Mouse (Mus musculus): Measurements from ENCODE around the gene Gdf15. TPM values are rescaled to one million over a fixed set of nuclear protein-coding genes. Genes with fewer than 3 reads are reported as not detected.
A peak's percentile ranks its signal among the peaks of the same experiment; 100 is the strongest.

Gene Gdf15
- polyA plus RNA-seq, 1 experiment from 2014 or later = 1.0 TPM

DNA sequence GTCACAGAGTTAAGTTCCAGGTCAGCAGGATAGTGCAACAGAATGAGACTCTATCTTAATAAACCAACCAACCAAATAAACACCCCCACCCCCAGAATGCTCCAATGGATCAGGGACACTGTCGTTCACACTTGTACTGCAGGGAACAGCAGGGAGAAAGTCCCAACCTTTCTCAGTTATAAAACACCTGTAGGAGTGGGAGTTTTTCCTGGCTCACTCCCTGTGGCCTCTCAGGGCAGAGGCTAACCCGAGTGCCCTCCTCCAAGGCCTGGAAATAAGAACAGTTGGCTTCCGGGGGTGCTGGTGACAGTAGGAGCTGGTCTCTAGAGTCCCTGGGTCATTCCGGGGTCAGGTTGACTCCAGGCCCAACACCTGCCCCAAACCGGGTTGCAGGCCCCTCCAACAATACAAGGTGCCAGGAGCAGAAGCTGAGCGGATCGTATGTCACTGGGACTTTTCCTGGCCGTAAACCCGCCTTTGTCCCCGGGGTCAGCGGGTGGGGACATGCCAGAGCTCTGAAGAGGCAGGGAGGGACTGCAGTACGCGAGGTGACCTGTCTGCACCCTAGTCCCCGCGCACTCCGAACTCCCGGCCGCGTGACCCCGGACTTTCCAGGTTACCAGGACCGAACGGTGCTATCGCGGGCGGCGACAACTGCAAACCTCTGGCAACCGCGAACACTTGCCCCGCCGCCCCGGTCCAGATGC lies 26.8 kb upstream of the Gdf15 start:
- peaks cover 27% of the 10 kb centered on the region for H3K4me1 ChIP-seq (ENCODE audit: insufficient read depth, low read length)
- H3K4me3 ChIP-seq (ENCODE audit: low read length) = peak overlapping the region; percentile 69
- peaks cover 15% of the 10 kb centered on the region for H3K36me3 ChIP-seq (ENCODE audit: insufficient read depth, low read length)
- H3K27ac ChIP-seq (ENCODE audit: low read length) = peak overlapping the region; percentile 84
- ATAC-seq (ENCODE audit: low FRiP score, low TSS enrichment) = peak; percentile 33
- peak overlapping the region; percentile 98 for H3K4me2 ChIP-seq (replicated peaks; ENCODE audit: low read depth, low read length)
- no peaks in the 10 kb centered on the region for H3K9me3 ChIP-seq (ENCODE audit: low read length)
- H3K27me3 ChIP-seq (ENCODE audit: insufficient read depth, low read length) = no peaks in the 10 kb centered on the region
- peak overlapping the region; percentile 80 for H3K9ac ChIP-seq (replicated peaks; ENCODE audit: low read length)
- WGBS = under 1% methylated on average over 31 of the region's 31 CpGs

- H3K4me1 ChIP-seq (ENCODE audit: insufficient read depth, low read length) = peaks cover 25% of the 10 kb centered on the region
- WGBS = 94% methylated on average over 2 of the region's 2 CpGs
- no peak for ATAC-seq (ENCODE audit: low FRiP score, low TSS enrichment)
- no peaks in the 10 kb centered on the region for H3K27me3 ChIP-seq (ENCODE audit: insufficient read depth, low read length)
- no peak overlapping the region for H3K27ac ChIP-seq (ENCODE audit: low read length)
- no peaks in the 10 kb centered on the region for H3K9me3 ChIP-seq (ENCODE audit: low read length)
- peak overlapping the region; percentile 69; the same call in 1 of the 2 replicates for H3K4me3 ChIP-seq (ENCODE audit: low read length)
- peak overlapping the region; percentile 98 for H3K4me2 ChIP-seq (replicated peaks; ENCODE audit: low read depth, low read length)
- H3K36me3 ChIP-seq (ENCODE audit: insufficient read depth, low read length) = peaks cover 19% of the 10 kb centered on the region
- H3K9ac ChIP-seq (replicated peaks; ENCODE audit: low read length) = peak overlapping the region; percentile 44
These were observed 25.5 kb upstream of the Gdf15 start for GRCm38 (mm10) chr8:70657739-70658138.

GRCm38 (mm10) chr8:70657214-70657613 lies 25.0 kb upstream of the Gdf15 start:
- H3K4me2 ChIP-seq (replicated peaks; ENCODE audit: low read depth, low read length) = no peak overlapping the region
- H3K9ac ChIP-seq (replicated peaks; ENCODE audit: low read length) = no peak overlapping the region
- 94% methylated on average over 3 of the region's 3 CpGs for WGBS
- peaks cover 25% of the 10 kb centered on the region for H3K4me1 ChIP-seq (ENCODE audit: insufficient read depth, low read length)
- ATAC-seq (ENCODE audit: low FRiP score, low TSS enrichment) = no peak
- peaks cover 23% of the 10 kb centered on the region for H3K36me3 ChIP-seq (ENCODE audit: insufficient read depth, low read length)
- no peaks in the 10 kb centered on the region for H3K9me3 ChIP-seq (ENCODE audit: low read length)
- no peaks in the 10 kb centered on the region for H3K27me3 ChIP-seq (ENCODE audit: insufficient read depth, low read length)
- H3K27ac ChIP-seq (ENCODE audit: low read length) = no peak overlapping the region
- H3K4me3 ChIP-seq (ENCODE audit: low read length) = no peak overlapping the region

DNA sequence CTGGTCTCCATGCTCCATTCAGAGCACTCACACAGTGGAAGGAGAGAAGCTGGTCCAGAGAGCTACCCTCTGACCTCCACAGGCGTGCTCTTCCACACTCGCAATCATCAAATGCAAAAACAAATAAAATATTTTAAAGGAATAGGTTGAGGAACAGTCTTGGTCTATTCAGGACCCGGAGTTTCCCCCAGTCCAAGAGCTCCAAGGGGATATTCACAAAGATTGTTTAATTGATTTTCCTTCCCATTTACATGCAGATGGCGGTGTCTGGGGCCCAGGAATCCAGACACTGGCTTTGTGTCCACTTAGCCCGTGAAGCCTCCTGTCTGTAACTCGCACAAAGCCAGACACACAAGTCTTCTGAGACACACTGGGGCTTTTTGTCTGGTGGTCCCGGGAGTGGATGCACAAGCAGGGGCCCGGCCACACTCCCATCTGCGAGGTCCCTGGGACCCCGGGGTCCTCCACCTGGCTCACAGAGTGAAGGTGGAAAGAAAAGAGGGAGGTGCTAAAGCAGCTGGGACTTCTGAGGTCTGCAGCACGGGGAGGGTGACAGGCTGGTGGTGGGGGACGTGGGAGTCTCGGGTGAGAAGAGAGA lies 24.0 kb upstream of the Gdf15 start:
- peaks cover 30% of the 10 kb centered on the region for H3K36me3 ChIP-seq (ENCODE audit: insufficient read depth, low read length)
- no peak overlapping the region for H3K4me2 ChIP-seq (replicated peaks; ENCODE audit: low read depth, low read length)
- ATAC-seq (ENCODE audit: low FRiP score, low TSS enrichment) = no peak
- H3K27ac ChIP-seq (ENCODE audit: low read length) = no peak overlapping the region
- no peaks in the 10 kb centered on the region for H3K9me3 ChIP-seq (ENCODE audit: low read length)
- no peak overlapping the region for H3K4me3 ChIP-seq (ENCODE audit: low read length)
- H3K4me1 ChIP-seq (ENCODE audit: insufficient read depth, low read length) = peaks cover 25% of the 10 kb centered on the region
- no peaks in the 10 kb centered on the region for H3K27me3 ChIP-seq (ENCODE audit: insufficient read depth, low read length)
- 67% methylated on average over 13 of the region's 13 CpGs for WGBS
- H3K9ac ChIP-seq (replicated peaks; ENCODE audit: low read length) = peak overlapping the region; percentile 32; the same call in 1 of the 2 replicates

DNA sequence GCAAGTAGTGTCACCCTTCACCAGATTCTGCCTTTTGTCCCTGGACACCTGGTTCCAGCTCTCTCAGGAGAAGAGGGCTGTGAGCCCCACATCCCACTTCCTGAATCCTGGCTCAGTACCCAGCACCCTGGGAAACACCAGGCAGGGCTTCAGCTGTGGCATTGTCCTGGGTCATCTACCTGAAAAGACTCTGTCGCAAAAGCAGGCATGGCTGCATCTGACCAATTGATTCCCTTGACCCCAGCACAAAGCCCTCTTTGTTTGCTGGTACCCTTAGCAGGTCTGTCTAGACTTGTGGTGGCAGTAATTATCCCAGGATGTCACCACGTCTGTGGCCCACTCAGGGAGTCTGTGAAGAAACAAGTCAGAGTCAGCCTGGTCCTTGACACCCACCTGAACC lies 23.2 kb upstream of the Gdf15 start:
- peaks cover 23% of the 10 kb centered on the region for H3K4me1 ChIP-seq (ENCODE audit: insufficient read depth, low read length)
- 59% methylated on average over 2 of the region's 2 CpGs for WGBS
- no peak overlapping the region for H3K27ac ChIP-seq (ENCODE audit: low read length)
- H3K36me3 ChIP-seq (ENCODE audit: insufficient read depth, low read length) = peaks cover 36% of the 10 kb centered on the region
- H3K9ac ChIP-seq (replicated peaks; ENCODE audit: low read length) = no peak overlapping the region
- no peak overlapping the region for H3K4me2 ChIP-seq (replicated peaks; ENCODE audit: low read depth, low read length)
- H3K4me3 ChIP-seq (ENCODE audit: low read length) = no peak overlapping the region
- ATAC-seq (ENCODE audit: low FRiP score, low TSS enrichment) = no peak
- H3K27me3 ChIP-seq (ENCODE audit: insufficient read depth, low read length) = no peaks in the 10 kb centered on the region
- H3K9me3 ChIP-seq (ENCODE audit: low read length) = no peaks in the 10 kb centered on the region

GRCm38 (mm10) chr8:70654121-70654520 lies 21.9 kb upstream of the Gdf15 start:
- no peak overlapping the region for H3K9ac ChIP-seq (replicated peaks; ENCODE audit: low read length)
- H3K9me3 ChIP-seq (ENCODE audit: low read length) = no peaks in the 10 kb centered on the region
- H3K4me2 ChIP-seq (replicated peaks; ENCODE audit: low read depth, low read length) = no peak overlapping the region
- H3K27ac ChIP-seq (ENCODE audit: low read length) = no peak overlapping the region
- 53% methylated on average over 1 of the region's 1 CpGs for WGBS
- H3K27me3 ChIP-seq (ENCODE audit: insufficient read depth, low read length) = no peaks in the 10 kb centered on the region
- H3K4me3 ChIP-seq (ENCODE audit: low read length) = no peak overlapping the region
- H3K36me3 ChIP-seq (ENCODE audit: insufficient read depth, low read length) = peaks cover 45% of the 10 kb centered on the region
- ATAC-seq (ENCODE audit: low FRiP score, low TSS enrichment) = no peak
- H3K4me1 ChIP-seq (ENCODE audit: insufficient read depth, low read length) = peaks cover 28% of the 10 kb centered on the region

DNA sequence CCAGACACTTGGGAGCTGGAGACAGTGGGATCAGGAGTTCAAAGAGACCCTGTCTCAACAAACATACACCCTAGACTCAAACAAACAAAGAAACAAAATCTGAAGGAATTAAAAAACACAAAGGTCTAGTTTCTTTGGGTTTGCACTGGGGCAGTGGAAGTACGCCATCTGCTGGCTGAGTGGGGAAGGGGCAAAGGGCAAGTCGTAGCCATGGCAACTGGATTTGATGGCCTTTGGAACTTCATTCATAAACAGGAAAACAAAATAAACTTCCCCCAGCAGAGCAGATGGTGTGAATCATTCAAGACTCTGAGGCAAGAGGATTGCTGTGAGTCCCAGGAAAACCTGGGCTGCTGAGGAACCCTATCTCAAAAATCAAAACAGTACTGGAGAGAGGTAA lies 21.0 kb upstream of the Gdf15 start:
- peaks cover 46% of the 10 kb centered on the region for H3K36me3 ChIP-seq (ENCODE audit: insufficient read depth, low read length)
- H3K4me1 ChIP-seq (ENCODE audit: insufficient read depth, low read length) = peaks cover 26% of the 10 kb centered on the region
- no peaks in the 10 kb centered on the region for H3K9me3 ChIP-seq (ENCODE audit: low read length)
- no peak overlapping the region for H3K9ac ChIP-seq (replicated peaks; ENCODE audit: low read length)
- WGBS = 63% methylated on average over 2 of the region's 2 CpGs
- no peaks in the 10 kb centered on the region for H3K27me3 ChIP-seq (ENCODE audit: insufficient read depth, low read length)
- no peak for ATAC-seq (ENCODE audit: low FRiP score, low TSS enrichment)
- H3K27ac ChIP-seq (ENCODE audit: low read length) = no peak overlapping the region
- no peak overlapping the region for H3K4me3 ChIP-seq (ENCODE audit: low read length)
- no peak overlapping the region for H3K4me2 ChIP-seq (replicated peaks; ENCODE audit: low read depth, low read length)

DNA sequence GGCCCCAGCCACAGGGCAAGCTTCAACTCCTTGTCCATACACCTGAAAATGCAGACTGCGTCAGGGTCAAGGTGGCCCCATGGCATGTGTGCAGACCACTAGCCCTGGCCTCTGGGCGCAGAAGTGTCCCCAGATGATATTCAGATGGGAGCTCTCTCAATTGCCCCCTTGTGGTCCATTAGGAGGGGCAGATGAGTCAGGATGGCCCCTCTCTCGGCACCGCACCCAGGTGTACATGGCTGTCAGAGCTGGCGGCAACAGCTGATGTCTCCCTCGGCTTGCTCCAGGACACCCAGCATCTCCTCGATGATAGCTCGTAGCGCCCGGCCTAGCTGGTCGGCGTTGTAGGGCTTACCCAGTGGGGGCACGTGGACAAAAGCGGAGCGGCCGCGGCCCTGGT lies 18.1 kb upstream of the Gdf15 start:
- ATAC-seq (ENCODE audit: low FRiP score, low TSS enrichment) = no peak
- Histone ChIP-seq H3K9me3 (ENCODE audit: low read length) (no peaks in the 10 kb centered on the region), H3K4me3 (ENCODE audit: low read length) (no peak overlapping the region), H3K4me1 (ENCODE audit: insufficient read depth, low read length) (peaks cover 43% of the 10 kb centered on the region), H3K9ac (replicated peaks; ENCODE audit: low read length) (no peak overlapping the region), H3K4me2 (replicated peaks; ENCODE audit: low read depth, low read length) (no peak overlapping the region), H3K36me3 (ENCODE audit: insufficient read depth, low read length) (peaks cover 36% of the 10 kb centered on the region), H3K27me3 (ENCODE audit: insufficient read depth, low read length) (no peaks in the 10 kb centered on the region), H3K27ac (ENCODE audit: low read length) (no peak overlapping the region)
- WGBS = 96% methylated on average over 17 of the region's 17 CpGs

GRCm38 (mm10) chr8:70649324-70649723 lies 17.1 kb upstream of the Gdf15 start:
- peak; percentile 77 for ATAC-seq (ENCODE audit: low FRiP score, low TSS enrichment)
- no peaks in the 10 kb centered on the region for H3K9me3 ChIP-seq (ENCODE audit: low read length)
- H3K4me3 ChIP-seq (ENCODE audit: low read length) = no peak overlapping the region
- peaks cover 47% of the 10 kb centered on the region for H3K4me1 ChIP-seq (ENCODE audit: insufficient read depth, low read length)
- peak overlapping the region; percentile 64 for H3K27ac ChIP-seq (ENCODE audit: low read length)
- WGBS = 58% methylated on average over 4 of the region's 4 CpGs
- no peak overlapping the region; the same call in 1 of the 2 replicates for H3K9ac ChIP-seq (replicated peaks; ENCODE audit: low read length)
- no peak overlapping the region for H3K4me2 ChIP-seq (replicated peaks; ENCODE audit: low read depth, low read length)
- no peaks in the 10 kb centered on the region for H3K27me3 ChIP-seq (ENCODE audit: insufficient read depth, low read length)
- peaks cover 31% of the 10 kb centered on the region for H3K36me3 ChIP-seq (ENCODE audit: insufficient read depth, low read length)

DNA sequence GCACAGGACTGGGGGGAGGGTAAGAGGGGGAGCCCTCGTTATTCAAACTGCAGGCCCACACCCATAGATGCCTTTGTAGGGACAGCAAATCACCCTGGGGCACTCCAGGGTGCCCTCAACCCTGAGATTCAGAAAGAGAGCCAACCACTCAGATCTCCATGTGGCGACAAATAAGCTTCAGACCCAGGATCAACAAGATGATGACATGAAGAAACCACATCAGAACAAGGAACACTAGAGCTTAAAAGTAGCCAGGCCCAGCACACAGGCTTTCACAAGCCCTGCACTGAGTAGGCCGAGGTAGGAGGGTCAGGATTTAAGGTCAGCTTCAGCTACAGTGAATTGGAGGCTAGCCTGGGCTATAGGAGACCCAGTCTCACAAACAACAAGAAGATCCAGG lies 16.7 kb upstream of the Gdf15 start:
- peak overlapping the region; percentile 64 for H3K27ac ChIP-seq (ENCODE audit: low read length)
- peaks cover 31% of the 10 kb centered on the region for H3K36me3 ChIP-seq (ENCODE audit: insufficient read depth, low read length)
- peaks cover 47% of the 10 kb centered on the region for H3K4me1 ChIP-seq (ENCODE audit: insufficient read depth, low read length)

More for the DNA sequence above, 16.7 kb upstream of the Gdf15 start:
- no peaks in the 10 kb centered on the region for H3K9me3 ChIP-seq (ENCODE audit: low read length)
- H3K4me2 ChIP-seq (replicated peaks; ENCODE audit: low read depth, low read length) = no peak overlapping the region
- WGBS = 56% methylated on average over 3 of the region's 3 CpGs
- H3K4me3 ChIP-seq (ENCODE audit: low read length) = no peak overlapping the region
- H3K9ac ChIP-seq (replicated peaks; ENCODE audit: low read length) = no peak overlapping the region; the same call in 1 of the 2 replicates
- peak; percentile 16; the same call in 1 of the 2 replicates for ATAC-seq (ENCODE audit: low FRiP score, low TSS enrichment)
- no peaks in the 10 kb centered on the region for H3K27me3 ChIP-seq (ENCODE audit: insufficient read depth, low read length)
